Mouse (Mus musculus) ovary, adult 18-20 months (tissue): ENCODE measurements around the gene Fgfr2.

Source experiments
- DNase-seq: peaks from one replicate; pipeline ENCODE4 v3.0.0; 2022; ENCODE audit warnings: low spot score, mixed read lengths

Gene Fgfr2

GRCm38 (mm10) chr7:132715259-132715658 lies 407.9 kb downstream of the Fgfr2 start:
- DNase-seq, result no peak

- peak; percentile 55 for DNase-seq
Observed at GRCm38 (mm10) chr7:132714236-132714923, 408.8 kb downstream of the Fgfr2 start.

- no peak for DNase-seq
Observed at GRCm38 (mm10) chr7:132713483-132714126, 409.5 kb downstream of the Fgfr2 start.

- no peak for DNase-seq
Observed at GRCm38 (mm10) chr7:132712956-132713355, 410.2 kb downstream of the Fgfr2 start.

GRCm38 (mm10) chr7:132712044-132712708 lies 411.0 kb downstream of the Fgfr2 start:
- peak; percentile 30 for DNase-seq

- DNase-seq, result no peak
Observed at GRCm38 (mm10) chr7:132711579-132711978, 411.6 kb downstream of the Fgfr2 start.

GRCm38 (mm10) chr7:132705130-132705529 lies 418.0 kb downstream of the Fgfr2 start:
- no peak for DNase-seq

- DNase-seq, result no peak
Observed at GRCm38 (mm10) chr7:132704310-132704875, 418.8 kb downstream of the Fgfr2 start.

GRCm38 (mm10) chr7:132703515-132704309 lies 419.4 kb downstream of the Fgfr2 start:
- no peak for DNase-seq

GRCm38 (mm10) chr7:132702492-132703070 lies 420.6 kb downstream of the Fgfr2 start:
- no peak for DNase-seq

GRCm38 (mm10) chr7:132702024-132702423 lies 421.1 kb downstream of the Fgfr2 start:
- no peak for DNase-seq

GRCm38 (mm10) chr7:132701412-132701811 lies 421.7 kb downstream of the Fgfr2 start:
- DNase-seq, result no peak

GRCm38 (mm10) chr7:132700107-132700506 lies 423.0 kb downstream of the Fgfr2 start:
- DNase-seq, result no peak

GRCm38 (mm10) chr7:132699639-132700038 lies 423.5 kb downstream of the Fgfr2 start:
- DNase-seq, result no peak

- DNase-seq, result no peak
Observed at GRCm38 (mm10) chr7:132699165-132699564, 424.0 kb downstream of the Fgfr2 start.

- DNase-seq, result no peak
Observed at GRCm38 (mm10) chr7:132698737-132699136, 424.4 kb downstream of the Fgfr2 start.

- no peak for DNase-seq
Observed at GRCm38 (mm10) chr7:132697258-132697796, 425.8 kb downstream of the Fgfr2 start.

GRCm38 (mm10) chr7:132693561-132693960 lies 429.6 kb downstream of the Fgfr2 start:
- DNase-seq, result no peak

- no peak for DNase-seq
Observed at GRCm38 (mm10) chr7:132692719-132693118, 430.4 kb downstream of the Fgfr2 start.

- no peak for DNase-seq
Observed at GRCm38 (mm10) chr7:132690716-132691472, 432.3 kb downstream of the Fgfr2 start.

- no peak for DNase-seq
Observed at GRCm38 (mm10) chr7:132689722-132690121, 433.4 kb downstream of the Fgfr2 start.
